Mouse (Mus musculus) lung, postnatal 0 days (tissue): ENCODE results near the gene Rrp15. TPM values are rescaled to one million over a fixed set of nuclear protein-coding genes. Genes with fewer than 3 reads are reported as not detected.
"Not testable (repeated sequence)": the region's sequence is repeated elsewhere in the genome, so short reads cannot be mapped to it uniquely, and the experiment has no call there.

Experiments used
- ATAC-seq: fragments of 200-750 bp; cut with Nextera tagmentation; 2 replicates; pipeline ENCODE4 v1.8.0; 2017; ENCODE audit warnings: moderate library complexity
- DNase-seq: peaks from one replicate; pipeline ENCODE4 v3.0.0-alpha.2; 2016; ENCODE audit warnings: low spot score
- H3K27ac ChIP-seq: fragments of 300-500 bp; sonication (generic); 2 replicates; pipeline ENCODE4 v1.5.1; 2014; ENCODE audit warnings: antibody characterized with exemption, mild to moderate bottlenecking, low read length, mixed read lengths
- H3K27me3 ChIP-seq: fragments of 300-500 bp; sonication (generic); replicated peaks from 2 replicates; pipeline ENCODE4 v1.6.1; 2014; ENCODE audit warnings: low read length, mixed read lengths; ENCODE audit not compliant: insufficient read depth
- H3K36me3 ChIP-seq: fragments of 300-500 bp; sonication (generic); 2 replicates; pipeline ENCODE4 v1.6.1; 2014; ENCODE audit warnings: low read length, mixed read lengths; ENCODE audit not compliant: insufficient read depth
- H3K4me1 ChIP-seq: fragments of 300-500 bp; sonication (generic); 2 replicates; pipeline ENCODE4 v1.6.1; 2014; ENCODE audit warnings: antibody characterized with exemption, low read depth, low read length, mixed read lengths; ENCODE audit not compliant: insufficient read depth
- H3K4me2 ChIP-seq: fragments of 300-500 bp; sonication (generic); replicated peaks from 2 replicates; pipeline ENCODE4 v1.6.1; 2014; ENCODE audit warnings: low read depth, mild to moderate bottlenecking, low read length, moderate library complexity, mixed read lengths
- H3K4me3 ChIP-seq: fragments of 300-500 bp; sonication (generic); 2 replicates; pipeline ENCODE4 v1.5.1; 2014; ENCODE audit warnings: low read depth, low read length
- H3K9ac ChIP-seq: fragments of 300-500 bp; sonication (generic); replicated peaks from 2 replicates; pipeline ENCODE4 v1.6.1; 2014; ENCODE audit warnings: low read depth, mild to moderate bottlenecking
- H3K9me3 ChIP-seq: fragments of 300-500 bp; sonication (generic); 2 replicates; pipeline ENCODE4 v1.6.1; 2016; ENCODE audit warnings: low read length, mixed read lengths
- CTCF ChIP-seq: IDR thresholded peaks from 2 replicates; pipeline ENCODE4 v1.5.1; 2016; ENCODE audit warnings: antibody characterized with exemption, mild to moderate bottlenecking
- EP300 ChIP-seq: IDR thresholded peaks from 2 replicates; pipeline ENCODE4 v1.6.1; 2016; ENCODE audit warnings: antibody characterized with exemption, mild to moderate bottlenecking, control low read depth
- WGBS: fragments of 180-500 bp; shearing (Covaris S2); extraction: QIAGEN DNeasy Blood & Tissue Kit; methylation state at CpG from one replicate; pipeline ENCODE4 v1.1.7; 2014; 5-methylcytosine and 5-hydroxymethylcytosine counted together
- polyA plus RNA-seq: library from polyadenylated mRNA; unstranded; fragments of >200 nt; fragmentation: Nextera tagmentation; extraction: Ambion mirVana; gene quantifications from 2 replicates; pipeline ENCODE4 v1.2.1, GENCODE M21; 2015

Rrp15 gene
- polyA plus RNA-seq, 1 experiment from 2014 or later, result 21.8 TPM

DNA sequence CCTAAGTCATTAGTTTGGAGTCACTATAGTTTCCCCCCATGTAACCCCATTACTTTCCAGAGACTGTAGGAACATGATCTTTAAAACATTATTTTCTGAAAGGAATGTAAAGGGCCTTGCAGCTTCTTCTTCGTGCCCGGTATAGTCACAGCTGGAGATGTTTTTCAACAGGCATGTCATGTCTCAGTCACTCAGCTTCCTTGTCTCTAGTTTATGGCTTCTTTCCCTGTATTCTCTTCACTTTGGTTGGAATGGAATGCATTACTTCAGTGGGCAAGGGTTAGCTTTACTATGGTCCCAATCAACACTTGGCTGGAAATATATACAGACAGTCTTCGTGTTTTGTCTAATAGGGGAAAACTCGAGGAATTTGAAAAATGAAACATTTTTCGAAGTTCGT lies 22.8 kb upstream of the Rrp15 start:
- H3K9me3 ChIP-seq, result no peaks in the 10 kb centered on the region
- no peak overlapping the region for H3K27ac ChIP-seq

DNA sequence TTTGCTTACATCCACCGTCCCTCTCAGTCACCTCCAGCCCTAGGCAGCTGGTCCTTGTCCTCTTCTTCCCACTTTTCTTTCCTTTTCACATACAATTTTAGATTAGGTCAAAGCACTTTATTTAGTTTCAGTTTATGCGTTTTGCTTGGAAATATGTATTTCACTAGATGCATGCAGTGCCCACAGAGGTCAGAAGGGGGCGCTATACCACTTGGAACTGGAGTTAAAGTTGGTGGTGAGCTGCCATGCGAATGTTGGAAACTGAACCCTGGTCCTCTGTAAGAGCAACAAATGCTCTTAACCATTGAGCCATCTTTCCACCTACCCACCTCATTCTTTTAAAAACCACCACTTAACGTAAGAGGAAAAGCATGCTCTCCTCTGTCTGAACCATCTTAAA lies 21.5 kb upstream of the Rrp15 start:
- Histone ChIP-seq H3K9me3 (no peaks in the 10 kb centered on the region), H3K4me1 (no peaks in the 10 kb centered on the region), H3K27ac (no peak overlapping the region), H3K27me3 (no peaks in the 10 kb centered on the region), H3K4me3 (no peak overlapping the region), H3K36me3 (no peaks in the 10 kb centered on the region), H3K4me2 (no peak overlapping the region), H3K9ac (no peak overlapping the region)
- TF ChIP-seq EP300, result no peak
- TF ChIP-seq CTCF, result peak; percentile 34
- DNase-seq (no peak), ATAC-seq (no peak)
- 65% methylated on average over 5 of the region's 5 CpGs for WGBS

More for the DNA sequence above, 22.8 kb upstream of the Rrp15 start:
- peak; percentile 43 for ATAC-seq
- no peaks in the 10 kb centered on the region for H3K27me3 ChIP-seq
- WGBS, result 53% methylated on average over 6 of the region's 6 CpGs
- TF ChIP-seq CTCF (no peak), EP300 (peak; percentile 40; the same call in 1 of the 2 replicates)
- peak; percentile 56 for DNase-seq
- no peaks in the 10 kb centered on the region for H3K36me3 ChIP-seq
- no peak overlapping the region for H3K4me2 ChIP-seq
- H3K4me1 ChIP-seq, result no peaks in the 10 kb centered on the region
- H3K9ac ChIP-seq, result no peak overlapping the region
- H3K4me3 ChIP-seq, result no peak overlapping the region

DNA sequence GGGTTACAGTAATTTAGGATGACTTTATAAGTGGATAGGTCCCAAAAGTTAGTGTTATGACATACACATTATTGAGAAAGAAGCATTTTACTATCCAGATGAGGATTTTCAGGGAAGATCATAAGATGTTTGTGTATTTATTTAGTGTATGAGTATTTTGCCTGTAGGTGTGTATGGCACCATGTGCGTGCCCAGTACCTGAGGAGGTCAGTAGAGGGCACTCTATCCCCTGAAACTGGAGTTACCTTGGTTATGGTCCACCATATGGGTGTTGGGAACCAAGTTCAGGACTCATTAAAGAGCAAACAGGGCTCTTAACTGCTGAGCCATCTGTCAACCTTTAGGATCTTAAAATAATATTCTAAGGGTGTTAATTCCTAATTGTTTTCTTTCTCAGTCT lies 19.2 kb upstream of the Rrp15 start:
- no peaks in the 10 kb centered on the region for H3K4me1 ChIP-seq
- WGBS, result 79% methylated on average over 1 of the region's 1 CpGs
- ATAC-seq, result no peak

DNA sequence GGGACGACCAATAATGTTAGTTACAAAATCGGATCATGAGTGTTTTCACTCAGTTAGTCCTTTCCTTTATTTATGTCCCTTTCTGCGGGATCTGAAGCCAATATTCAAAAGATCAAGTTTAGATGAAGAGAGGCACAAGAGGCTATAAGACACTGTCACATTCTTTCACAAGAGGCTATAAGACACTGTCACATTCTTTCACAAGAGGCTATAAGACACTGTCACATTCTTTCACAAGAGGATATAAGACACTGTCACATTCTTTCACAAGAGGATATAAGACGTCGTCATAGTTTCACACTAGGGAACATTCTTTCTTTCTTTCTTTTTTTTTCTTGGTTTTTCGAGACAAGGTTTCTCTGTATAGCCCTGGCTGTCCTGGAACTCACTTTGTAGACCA lies 14.3 kb upstream of the Rrp15 start:
- not testable (repeated sequence) for H3K27ac ChIP-seq, H3K9me3 ChIP-seq, ATAC-seq, H3K4me3 ChIP-seq, H3K4me2 ChIP-seq, H3K9ac ChIP-seq, H3K4me1 ChIP-seq, DNase-seq, H3K27me3 ChIP-seq, H3K36me3 ChIP-seq
- 43% methylated on average over 6 of the region's 6 CpGs for WGBS

More for the DNA sequence above, 19.2 kb upstream of the Rrp15 start:
- no peak for DNase-seq
- no peaks in the 10 kb centered on the region for H3K36me3 ChIP-seq
- no peak for TF ChIP-seq EP300
- no peak for TF ChIP-seq CTCF
- no peak overlapping the region for H3K4me3 ChIP-seq
- H3K9me3 ChIP-seq, result no peaks in the 10 kb centered on the region
- H3K27me3 ChIP-seq, result no peaks in the 10 kb centered on the region
- no peak overlapping the region for H3K27ac ChIP-seq
- H3K4me2 ChIP-seq, result no peak overlapping the region
- H3K9ac ChIP-seq, result no peak overlapping the region

DNA sequence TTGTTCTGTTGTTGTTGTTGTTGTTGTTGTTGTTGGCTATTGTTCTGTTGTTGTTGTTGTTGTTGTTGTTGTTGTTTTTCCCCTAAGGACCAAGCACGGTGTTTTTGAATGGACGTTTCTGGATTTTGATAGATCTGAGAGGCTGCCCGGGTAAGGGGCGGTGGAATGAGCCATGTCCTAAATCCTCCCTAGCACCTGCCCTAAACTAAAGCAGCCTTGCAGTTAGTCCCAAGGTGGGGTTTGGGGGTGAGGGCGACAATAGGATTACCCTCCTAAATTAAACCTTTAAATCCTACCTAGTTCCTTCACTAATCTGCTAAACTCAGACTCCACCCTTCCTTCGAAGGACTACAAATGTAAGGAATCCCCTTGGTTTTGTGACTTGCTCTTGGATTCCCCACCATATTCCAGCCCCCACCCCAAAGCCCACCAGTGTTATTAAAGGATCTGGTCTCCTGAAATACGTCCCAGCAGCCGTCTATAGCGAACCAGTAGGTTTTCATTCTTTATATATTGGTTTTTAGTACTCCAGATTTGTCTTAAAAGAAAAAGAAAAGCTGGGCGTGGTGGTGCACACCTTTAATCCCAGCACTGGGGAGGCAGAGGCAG lies 621 bp upstream of the Rrp15 start:
- H3K27ac ChIP-seq, result peak overlapping the region; percentile 90
- peak; percentile 27 for DNase-seq
- H3K4me3 ChIP-seq, result peak overlapping the region; percentile 81
- H3K9ac ChIP-seq, result peak overlapping the region; percentile 89
- peak overlapping the region; percentile 71 for H3K4me2 ChIP-seq
- ATAC-seq, result peak; percentile 30; the same call in 1 of the 2 replicates
- 33% methylated on average over 10 of the region's 10 CpGs for WGBS
- peaks cover 7% of the 10 kb centered on the region; the same call in 1 of the 2 replicates for H3K4me1 ChIP-seq
- no peaks in the 10 kb centered on the region for H3K36me3 ChIP-seq
- no peaks in the 10 kb centered on the region for H3K27me3 ChIP-seq
- no peaks in the 10 kb centered on the region for H3K9me3 ChIP-seq
- TF ChIP-seq EP300 (no peak), CTCF (no peak)

DNA sequence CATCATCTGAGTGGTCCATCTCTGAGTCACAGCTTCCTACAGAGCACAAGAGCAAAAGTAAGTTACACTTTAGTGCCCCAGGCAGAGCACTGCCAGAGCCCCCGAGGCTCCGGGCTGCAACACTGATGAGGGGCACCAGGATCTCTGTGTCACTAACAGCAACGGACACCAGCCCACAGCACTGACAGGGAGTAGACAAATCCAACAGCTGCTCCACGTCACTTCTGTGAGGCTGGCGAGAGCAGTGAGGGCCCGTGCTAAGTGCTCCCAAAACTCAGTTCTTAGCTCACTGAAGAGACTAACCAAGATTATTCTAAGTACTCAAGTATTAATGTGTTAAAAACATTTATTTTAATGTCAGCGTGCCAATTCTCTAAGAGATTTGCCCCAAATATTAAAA lies 9.3 kb downstream of the Rrp15 start:
- H3K4me1 ChIP-seq, result no peaks in the 10 kb centered on the region
- TF ChIP-seq EP300 (no peak), CTCF (no peak)
- H3K27ac ChIP-seq, result no peak overlapping the region
- DNase-seq (no peak), ATAC-seq (no peak)
- 64% methylated on average over 7 of the region's 7 CpGs for WGBS
- no peaks in the 10 kb centered on the region for H3K36me3 ChIP-seq
- H3K4me3 ChIP-seq, result no peak overlapping the region
- H3K4me2 ChIP-seq, result no peak overlapping the region
- H3K9me3 ChIP-seq, result no peaks in the 10 kb centered on the region
- H3K9ac ChIP-seq, result no peak overlapping the region
- no peaks in the 10 kb centered on the region for H3K27me3 ChIP-seq

DNA sequence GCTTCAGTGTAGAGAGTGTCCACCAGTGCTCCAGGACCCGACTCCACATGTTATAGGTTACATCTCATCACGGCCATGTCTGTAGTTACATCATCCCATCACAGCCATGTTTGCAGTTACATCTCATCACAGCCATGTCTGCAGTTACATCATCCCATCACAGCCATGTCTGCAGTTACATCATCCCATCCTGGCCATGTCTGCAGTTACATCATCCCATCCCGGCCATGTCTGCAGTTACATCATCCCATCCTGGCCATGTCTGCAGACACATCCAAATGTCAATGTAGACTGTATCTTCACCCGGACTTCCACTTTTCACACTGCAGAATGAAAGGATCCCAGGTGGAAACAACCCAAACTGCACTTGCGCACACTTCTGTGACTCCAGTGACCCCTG lies 13.6 kb downstream of the Rrp15 start:
- no peak for ATAC-seq
- 88% methylated on average over 5 of the region's 5 CpGs for WGBS

More for the DNA sequence above, 13.6 kb downstream of the Rrp15 start:
- Histone ChIP-seq H3K36me3 (no peaks in the 10 kb centered on the region), H3K9ac (no peak overlapping the region), H3K9me3 (no peaks in the 10 kb centered on the region), H3K27ac (no peak overlapping the region), H3K4me2 (no peak overlapping the region), H3K4me3 (no peak overlapping the region), H3K4me1 (no peaks in the 10 kb centered on the region), H3K27me3 (no peaks in the 10 kb centered on the region)
- no peak for DNase-seq
- TF ChIP-seq EP300 (no peak), CTCF (no peak)
